ENCODE assay signal across 8 mouse cellular contexts in genomic region chr7:141465388-141466044, GRCm38 (mm10). TPM values are rescaled to one million over a fixed set of nuclear protein-coding genes. Genes with fewer than 3 reads are reported as not detected.
DNase-seq lines count a peak whose midpoint lies in the region; ATAC-seq and TF ChIP-seq lines count a peak whose summit lies in the region.

No protein-coding gene starts in this region.

- peak overlapping the region; percentile 40 for H3K4me3 ChIP-seq in hindbrain, embryonic 10.5 days
- no peak overlapping the region; the same call in 1 of the 2 replicates for H3K4me3 ChIP-seq in hindbrain, embryonic 16.5 days (ENCODE audit: low read length)
- peak overlapping the region; percentile 72; the same call in 1 of the 2 replicates for H3K4me3 ChIP-seq in E14TG2a.4 (replicated peaks; ENCODE audit: low read length)
- peak overlapping the region; percentile 25; the same call in 1 of the 2 replicates for H3K4me3 ChIP-seq in embryonic facial prominence, embryonic 14.5 days (ENCODE audit: low read depth, low read length)
- H3K4me3 ChIP-seq in liver, embryonic 12.5 days, result no peak overlapping the region

- intact Hi-C loops in left cerebral cortex, postnatal 36 days (cut with DNase I), result no loop called here

- WGBS in hindbrain, embryonic 10.5 days, result 29% methylated on average over 10 of the region's 10 CpGs
- WGBS in hindbrain, embryonic 16.5 days, result 51% methylated on average over 8 of the region's 10 CpGs
- WGBS in embryonic facial prominence, embryonic 14.5 days, result 39% methylated on average over 7 of the region's 10 CpGs
- WGBS in liver, embryonic 12.5 days (ENCODE audit: insufficient replicate concordance), result 53% methylated on average over 10 of the region's 10 CpGs

- H3K9ac ChIP-seq in hindbrain, embryonic 16.5 days (ENCODE audit: low read depth, low read length), result no peak overlapping the region; the same call in 1 of the 2 replicates
- H3K9ac ChIP-seq in embryonic facial prominence, embryonic 14.5 days (ENCODE audit: low read depth, low read length), result 0 out of 2 replicates have a peak overlapping the region, but pooled peaks have one; percentile 27
- no peak overlapping the region for H3K9ac ChIP-seq in liver, embryonic 12.5 days

- no peak overlapping the region for H3K27ac ChIP-seq in hindbrain, embryonic 10.5 days
- no peak overlapping the region for H3K27ac ChIP-seq in hindbrain, embryonic 16.5 days (ENCODE audit: low read depth, low read length)
- no peak overlapping the region for H3K27ac ChIP-seq in embryonic facial prominence, embryonic 14.5 days (replicated peaks; ENCODE audit: low read depth, low read length)
- 0 out of 2 replicates have a peak overlapping the region, but pooled peaks have one; percentile 6 for H3K27ac ChIP-seq in liver, embryonic 12.5 days

- peaks cover 86% of the 10 kb centered on the region for H3K4me1 ChIP-seq in hindbrain, embryonic 10.5 days (replicated peaks)
- peaks cover 47% of the 10 kb centered on the region for H3K4me1 ChIP-seq in hindbrain, embryonic 16.5 days (ENCODE audit: control insufficient read depth, insufficient read depth, low read depth, low read length)
- H3K4me1 ChIP-seq in E14TG2a.4 (replicated peaks; ENCODE audit: low read depth, low read length), result peaks cover 90% of the 10 kb centered on the region
- peaks cover 47% of the 10 kb centered on the region for H3K4me1 ChIP-seq in embryonic facial prominence, embryonic 14.5 days (ENCODE audit: control insufficient read depth, insufficient read depth, low read length)
- peaks cover 83% of the 10 kb centered on the region for H3K4me1 ChIP-seq in liver, embryonic 12.5 days

- no peak overlapping the region for H3K4me2 ChIP-seq in hindbrain, embryonic 16.5 days (ENCODE audit: low read length)
- peak overlapping the region; percentile 51 for H3K4me2 ChIP-seq in embryonic facial prominence, embryonic 14.5 days (ENCODE audit: low read depth, low read length)
- peak overlapping the region; percentile 44; the same call in 1 of the 2 replicates for H3K4me2 ChIP-seq in liver, embryonic 12.5 days

- ATAC-seq in hindbrain, embryonic 16.5 days, result no peak
- ATAC-seq in embryonic facial prominence, embryonic 14.5 days (ENCODE audit: low read depth), result no peak
- no peak for ATAC-seq in liver, embryonic 12.5 days

- no peak for TF ChIP-seq CTCF in E14TG2a.4 (conservative IDR thresholded peaks at IDR 0.05; ENCODE audit: low read length)

- peaks cover 66% of the 10 kb centered on the region for H3K27me3 ChIP-seq in hindbrain, embryonic 10.5 days (ENCODE audit: insufficient read depth, poor library complexity, severe bottlenecking)
- H3K27me3 ChIP-seq in hindbrain, embryonic 16.5 days (replicated peaks; ENCODE audit: control insufficient read depth, insufficient read depth, low read length), result peaks cover 55% of the 10 kb centered on the region
- H3K27me3 ChIP-seq in E14TG2a.4 (ENCODE audit: insufficient read depth, low read length), result peaks cover 59% of the 10 kb centered on the region
- H3K27me3 ChIP-seq in embryonic facial prominence, embryonic 14.5 days (replicated peaks; ENCODE audit: control insufficient read depth, insufficient read depth, low read length), result peaks cover 56% of the 10 kb centered on the region
- H3K27me3 ChIP-seq in liver, embryonic 12.5 days (replicated peaks), result peaks cover 63% of the 10 kb centered on the region

- DNase-seq in hindbrain, embryonic 10.5 days (ENCODE audit: low spot score), result no peak
- no peak for DNase-seq in embryonic facial prominence, embryonic 14.5 days (ENCODE audit: low spot score)
- DNase-seq in left cerebral cortex, postnatal 36 days (ENCODE audit: low spot score in 2 of 2), result no peak
- no peak for DNase-seq in left cerebral cortex, adult 8-10 months (ENCODE audit: low spot score in 2 of 2)
- DNase-seq in adrenal gland, postnatal 25 days, result no peak

- H3K9me3 ChIP-seq in hindbrain, embryonic 10.5 days, result no peaks in the 10 kb centered on the region
- H3K9me3 ChIP-seq in hindbrain, embryonic 16.5 days (ENCODE audit: control insufficient read depth, low read length), result no peaks in the 10 kb centered on the region
- H3K9me3 ChIP-seq in E14TG2a.4 (ENCODE audit: low read length), result no peaks in the 10 kb centered on the region
- H3K9me3 ChIP-seq in embryonic facial prominence, embryonic 14.5 days (ENCODE audit: control insufficient read depth, low read length), result no peaks in the 10 kb centered on the region
- H3K9me3 ChIP-seq in liver, embryonic 12.5 days (replicated peaks), result no peaks in the 10 kb centered on the region

- peaks cover 15% of the 10 kb centered on the region for H3K36me3 ChIP-seq in hindbrain, embryonic 10.5 days
- peaks cover 6% of the 10 kb centered on the region for H3K36me3 ChIP-seq in hindbrain, embryonic 16.5 days (ENCODE audit: control insufficient read depth, insufficient read depth, low read length)
- peaks cover 16% of the 10 kb centered on the region for H3K36me3 ChIP-seq in E14TG2a.4 (ENCODE audit: insufficient read depth, low read length)
- peaks cover 12% of the 10 kb centered on the region for H3K36me3 ChIP-seq in embryonic facial prominence, embryonic 14.5 days (ENCODE audit: control insufficient read depth, insufficient read depth, low read length)
- H3K36me3 ChIP-seq in liver, embryonic 12.5 days, result peaks cover 14% of the 10 kb centered on the region

RNA-seq across cellular contexts. Expression of gene Cd151, which starts 1.7 kb away (rescaled TPM):
- 26.0 and 29.7 TPM in 2 replicates for polyA plus RNA-seq in hindbrain, embryonic 10.5 days (2016; fragmentation: Nextera tagmentation; extraction: Ambion mirVana)
- polyA plus RNA-seq in hindbrain, embryonic 16.5 days (2015; fragmentation: Nextera tagmentation; extraction: Ambion mirVana), result 23.0 and 24.7 TPM in 2 replicates
- 54.9 and 60.7 TPM in 2 replicates for polyA plus RNA-seq in embryonic facial prominence, embryonic 14.5 days (2014; fragmentation: Nextera tagmentation; extraction: Ambion mirVana)
- polyA plus RNA-seq in liver, embryonic 12.5 days (2016; fragmentation: Nextera tagmentation; extraction: Ambion mirVana), result 5.7 and 6.2 TPM in 2 replicates
- 10 to 100 TPM; 30.9 to 35.4 TPM for total RNA-seq in left cerebral cortex, postnatal 36 days (2021)
- 10 to 100 TPM; 30.2 to 35.5 (median 33.4) TPM for total RNA-seq in left cerebral cortex, adult 8-10 months (2022)
- 287 and 310 TPM in 2 replicates for total RNA-seq in adrenal gland, postnatal 25 days (2021)

RNA-seq across cellular contexts. Expression of gene Cracr2b, which starts 4.6 kb away (rescaled TPM):
- polyA plus RNA-seq in hindbrain, embryonic 10.5 days (2016; fragmentation: Nextera tagmentation; extraction: Ambion mirVana), result 8.1 and 9.1 TPM in 2 replicates
- 7.9 and 10.8 TPM in 2 replicates for polyA plus RNA-seq in hindbrain, embryonic 16.5 days (2015; fragmentation: Nextera tagmentation; extraction: Ambion mirVana)
- polyA plus RNA-seq in embryonic facial prominence, embryonic 14.5 days (2014; fragmentation: Nextera tagmentation; extraction: Ambion mirVana), result 6.6 and 10.3 TPM in 2 replicates
- 3.7 and 5.8 TPM in 2 replicates for polyA plus RNA-seq in liver, embryonic 12.5 days (2016; fragmentation: Nextera tagmentation; extraction: Ambion mirVana)
- 1 to 10 TPM; 3.0 to 3.5 TPM for total RNA-seq in left cerebral cortex, postnatal 36 days (2021)
- total RNA-seq in left cerebral cortex, adult 8-10 months (2022), result 1 to 10 TPM; 3.9 to 5.4 (median 4.4) TPM
- total RNA-seq in adrenal gland, postnatal 25 days (2021), result 9.9 and 13.5 TPM in 2 replicates

RNA-seq across cellular contexts. Expression of gene Polr2l, which starts 9.4 kb away (rescaled TPM):
- polyA plus RNA-seq in hindbrain, embryonic 10.5 days (2016; fragmentation: Nextera tagmentation; extraction: Ambion mirVana), result 89.5 and 90.0 TPM in 2 replicates
- polyA plus RNA-seq in hindbrain, embryonic 16.5 days (2015; fragmentation: Nextera tagmentation; extraction: Ambion mirVana), result 72.4 and 75.8 TPM in 2 replicates
- 59.3 and 65.2 TPM in 2 replicates for polyA plus RNA-seq in embryonic facial prominence, embryonic 14.5 days (2014; fragmentation: Nextera tagmentation; extraction: Ambion mirVana)
- 74.6 and 76.1 TPM in 2 replicates for polyA plus RNA-seq in liver, embryonic 12.5 days (2016; fragmentation: Nextera tagmentation; extraction: Ambion mirVana)
- total RNA-seq in left cerebral cortex, postnatal 36 days (2021), result 10 to 100 TPM; 38.0 to 40.1 TPM
- total RNA-seq in left cerebral cortex, adult 8-10 months (2022), result 10 to 100 TPM; 32.2 to 42.4 (median 33.2) TPM
- 89.5 and 102 TPM in 2 replicates for total RNA-seq in adrenal gland, postnatal 25 days (2021)

RNA-seq across cellular contexts. Expression of gene Tspan4, which starts 9.5 kb away (rescaled TPM):
- polyA plus RNA-seq in hindbrain, embryonic 10.5 days (2016; fragmentation: Nextera tagmentation; extraction: Ambion mirVana), result 36.3 and 38.6 TPM in 2 replicates
- 68.3 and 71.0 TPM in 2 replicates for polyA plus RNA-seq in hindbrain, embryonic 16.5 days (2015; fragmentation: Nextera tagmentation; extraction: Ambion mirVana)
- polyA plus RNA-seq in embryonic facial prominence, embryonic 14.5 days (2014; fragmentation: Nextera tagmentation; extraction: Ambion mirVana), result 85.1 and 86.2 TPM in 2 replicates
- 56.1 and 60.9 TPM in 2 replicates for polyA plus RNA-seq in liver, embryonic 12.5 days (2016; fragmentation: Nextera tagmentation; extraction: Ambion mirVana)
- 10 to 100 TPM; 14.2 to 20.0 TPM for total RNA-seq in left cerebral cortex, postnatal 36 days (2021)
- 10 to 100 TPM; 17.6 to 28.0 (median 23.9) TPM for total RNA-seq in left cerebral cortex, adult 8-10 months (2022)
- 70.9 and 99.3 TPM in 2 replicates for total RNA-seq in adrenal gland, postnatal 25 days (2021)

RNA-seq across cellular contexts. Expression of gene Pnpla2, which starts 10.5 kb away (rescaled TPM):
- 19.3 and 20.3 TPM in 2 replicates for polyA plus RNA-seq in hindbrain, embryonic 10.5 days (2016; fragmentation: Nextera tagmentation; extraction: Ambion mirVana)
- 20.0 and 20.9 TPM in 2 replicates for polyA plus RNA-seq in hindbrain, embryonic 16.5 days (2015; fragmentation: Nextera tagmentation; extraction: Ambion mirVana)
- polyA plus RNA-seq in embryonic facial prominence, embryonic 14.5 days (2014; fragmentation: Nextera tagmentation; extraction: Ambion mirVana), result 16.9 and 20.4 TPM in 2 replicates
- 16.6 and 17.8 TPM in 2 replicates for polyA plus RNA-seq in liver, embryonic 12.5 days (2016; fragmentation: Nextera tagmentation; extraction: Ambion mirVana)
- 10 to 100 TPM; 28.0 to 31.7 TPM for total RNA-seq in left cerebral cortex, postnatal 36 days (2021)
- 10 to 100 TPM; 21.2 to 32.6 (median 27.2) TPM for total RNA-seq in left cerebral cortex, adult 8-10 months (2022)
- 538 and 617 TPM in 2 replicates for total RNA-seq in adrenal gland, postnatal 25 days (2021)

Comparison
In these comparisons a context has a peak if more than half of its experiments do, and no peak if none do; other contexts are left out.
1. H3K4me3 ChIP-seq: peak in hindbrain, embryonic 10.5 days (single experiment), E14TG2a.4 (single experiment) and embryonic facial prominence, embryonic 14.5 days (single experiment); none in hindbrain, embryonic 16.5 days (single experiment) and liver, embryonic 12.5 days (single experiment).